Comparison of ENCODE assay signal across 13 mouse cellular contexts in genomic region chr2:116440252-116440651, GRCm38 (mm10).
"Had no signal": no experiment of that assay in that cellular context is flagged by ENCODE, and none has a peak within 500 bp of the region (broad histone marks: within the 10 kb centered on the region; RNA-seq: fewer than 3 reads in every experiment).

No protein-coding gene starts in this region.

- H3K4me2 ChIP-seq: limb, embryonic 15.5 days; liver, embryonic 12.5 days; midbrain, embryonic 13.5 days; neural tube, embryonic 13.5 days had no signal

- H3K27ac ChIP-seq: kidney, postnatal 0 days; limb, embryonic 15.5 days; liver, embryonic 12.5 days; midbrain, embryonic 13.5 days; neural tube, embryonic 13.5 days had no signal

- ATAC-seq: liver, embryonic 12.5 days; midbrain, embryonic 13.5 days had no signal

- H3K27me3 ChIP-seq: limb, embryonic 15.5 days; liver, embryonic 12.5 days; midbrain, embryonic 13.5 days; neural tube, embryonic 13.5 days had no signal

- H3K36me3 ChIP-seq: limb, embryonic 15.5 days; liver, embryonic 12.5 days; midbrain, embryonic 13.5 days; neural tube, embryonic 13.5 days had no signal

- H3K4me3 ChIP-seq: limb, embryonic 15.5 days; liver, embryonic 12.5 days; midbrain, embryonic 13.5 days; neural tube, embryonic 13.5 days had no signal

- H3K4me1 ChIP-seq: limb, embryonic 15.5 days; liver, embryonic 12.5 days; neural tube, embryonic 13.5 days had no signal

- H3K9ac ChIP-seq: limb, embryonic 15.5 days; liver, embryonic 12.5 days; midbrain, embryonic 13.5 days; neural tube, embryonic 13.5 days had no signal

- H3K9me3 ChIP-seq: limb, embryonic 15.5 days; liver, embryonic 12.5 days; midbrain, embryonic 13.5 days; neural tube, embryonic 13.5 days had no signal

- DNase-seq: kidney, adult 9 months; kidney, postnatal 36 days; layer of hippocampus, adult 9-11 months; layer of hippocampus, postnatal 36 days; right cerebral cortex, adult 18-20 months; right cerebral cortex, postnatal 25 days; thymus, adult 18-20 months; thymus, postnatal 14 days had no signal
